Mouse (Mus musculus): ENCODE data around the gene Csf3.
"Not testable (repeated sequence)": the region's sequence is repeated elsewhere in the genome, so short reads cannot be mapped to it uniquely, and the experiment has no call there.

Csf3 gene

DNA sequence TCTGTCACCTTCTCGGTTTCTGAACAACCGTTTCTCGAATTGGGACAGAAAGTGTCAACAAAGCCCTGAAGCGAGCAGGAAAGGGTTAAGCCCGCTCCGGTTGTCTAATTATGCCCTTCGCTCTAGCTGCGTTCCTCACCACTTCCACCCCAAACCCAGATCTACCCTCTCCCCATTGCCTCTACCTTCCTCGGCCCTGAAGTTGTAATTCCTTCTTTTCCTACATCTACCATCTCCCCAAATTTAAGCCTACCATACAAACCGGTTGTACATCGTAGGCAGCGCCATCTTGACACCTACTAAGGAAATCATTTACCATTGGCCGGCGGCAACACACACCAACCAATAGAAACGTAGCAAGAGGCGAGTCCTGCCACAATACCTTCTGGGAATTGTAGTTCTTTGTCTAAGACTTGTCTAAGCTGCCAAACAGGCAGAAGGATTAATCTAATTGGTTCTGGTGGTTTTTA, 28.1 kb downstream of the Csf3 start, which contains the start of gene Med24:
Med24 (minus strand) TSS at position 317 of the 470 bp plus-strand sequence.
- DNase-seq (ENCODE audit: low read depth, low spot score), result peak; percentile 93

DNA sequence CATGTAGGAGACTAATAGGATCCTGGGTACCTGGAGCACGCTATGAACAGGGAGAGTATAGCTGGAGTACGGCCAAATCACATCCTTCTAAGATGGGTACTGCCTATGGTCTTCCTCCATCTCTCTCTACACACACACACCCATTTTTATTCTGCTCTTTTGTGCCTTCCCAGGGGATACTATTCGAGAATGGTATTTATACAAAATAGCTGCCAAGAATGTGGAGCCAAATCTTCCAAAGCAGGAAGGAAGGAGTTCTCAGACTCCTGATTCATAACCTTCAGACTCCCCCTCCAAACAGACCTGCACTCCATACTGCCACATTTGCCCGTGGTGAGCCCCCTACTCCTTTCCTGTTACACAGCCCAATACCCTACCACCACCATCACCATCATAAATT, 29.7 kb downstream of the Csf3 start:
- DNase-seq (ENCODE audit: low read depth, low spot score), result no peak

DNA sequence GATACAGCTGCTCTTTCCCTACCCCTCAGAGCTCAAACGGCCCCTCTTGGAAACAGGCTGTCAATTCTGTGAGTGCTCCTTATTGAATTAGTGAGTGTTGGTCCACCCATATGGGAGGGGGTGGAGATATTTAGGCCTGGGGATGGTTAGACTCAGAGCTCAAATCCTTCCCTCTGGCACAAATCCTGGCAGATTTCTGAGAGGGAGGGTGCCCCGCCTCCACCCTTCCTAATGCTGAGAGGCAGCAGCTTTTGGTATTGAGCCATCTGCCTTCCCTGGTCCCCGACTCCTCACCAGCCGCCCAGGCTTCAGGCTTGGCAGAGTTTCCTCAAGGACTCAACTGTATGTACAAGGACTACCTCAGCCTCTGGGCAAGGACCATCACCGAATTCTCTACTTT, 30.1 kb downstream of the Csf3 start:
- DNase-seq (ENCODE audit: low read depth, low spot score), result no peak

DNA sequence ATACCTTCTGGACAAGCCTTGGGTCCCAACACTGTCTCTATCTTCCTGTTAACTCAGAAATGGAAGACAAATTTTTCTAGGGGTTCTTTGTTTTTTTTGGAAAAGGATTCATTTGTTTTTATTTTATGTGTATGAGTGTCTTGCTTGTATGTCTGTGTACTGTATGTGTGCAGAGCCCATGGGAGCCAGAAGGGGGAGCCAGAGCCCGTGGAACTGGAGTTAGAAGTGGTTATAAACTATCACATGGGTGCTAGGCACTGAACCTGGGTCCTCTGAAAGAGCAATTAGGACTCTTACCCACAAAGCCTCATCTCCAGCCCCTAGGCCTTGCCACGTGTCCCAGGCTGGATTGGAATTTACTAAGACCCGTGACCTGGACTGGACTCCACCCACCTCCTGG, 33.0 kb downstream of the Csf3 start:
- DNase-seq (ENCODE audit: low read depth, low spot score), result peak; percentile 56

DNA sequence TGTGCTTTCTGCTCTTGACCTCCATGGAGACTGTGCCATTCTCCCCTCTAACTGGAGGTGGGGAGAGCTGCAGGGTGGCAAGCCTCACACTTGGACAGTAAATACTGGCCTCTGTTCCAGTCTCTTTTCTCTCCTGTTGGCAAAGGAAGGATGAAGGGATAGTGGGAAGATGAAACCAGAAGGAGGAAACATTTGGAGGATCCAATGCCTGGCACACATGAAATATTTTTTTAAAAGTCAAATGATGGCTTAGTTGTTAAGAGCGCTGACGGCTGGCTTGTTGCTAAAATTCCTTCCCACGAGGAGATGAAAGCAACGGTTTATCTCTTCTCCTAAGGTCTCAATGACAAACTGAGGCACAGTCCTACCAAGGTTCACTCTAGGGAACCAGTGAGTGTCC, 34.0 kb downstream of the Csf3 start:
- DNase-seq (ENCODE audit: low read depth, low spot score), result no peak

DNA sequence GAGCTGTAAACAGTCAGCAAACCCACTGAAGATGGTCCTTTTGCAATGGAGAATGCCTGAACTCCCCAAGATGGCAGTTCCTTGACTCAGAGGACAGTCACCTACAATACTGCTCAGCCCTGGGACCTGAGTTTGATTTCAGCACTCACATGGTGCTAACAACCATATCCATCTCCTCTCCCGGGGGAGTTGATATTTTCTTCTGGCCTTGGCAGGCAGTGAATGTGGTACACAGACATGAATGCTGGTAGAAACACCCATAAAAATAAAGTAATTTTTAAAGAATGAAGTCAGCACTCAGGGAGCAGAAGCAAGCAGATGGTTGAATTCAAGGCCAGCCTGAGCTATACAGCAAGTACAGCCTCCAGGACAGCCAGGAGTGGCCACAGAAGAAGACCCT, 35.1 kb downstream of the Csf3 start:
- no peak for DNase-seq (ENCODE audit: low read depth, low spot score)

DNA sequence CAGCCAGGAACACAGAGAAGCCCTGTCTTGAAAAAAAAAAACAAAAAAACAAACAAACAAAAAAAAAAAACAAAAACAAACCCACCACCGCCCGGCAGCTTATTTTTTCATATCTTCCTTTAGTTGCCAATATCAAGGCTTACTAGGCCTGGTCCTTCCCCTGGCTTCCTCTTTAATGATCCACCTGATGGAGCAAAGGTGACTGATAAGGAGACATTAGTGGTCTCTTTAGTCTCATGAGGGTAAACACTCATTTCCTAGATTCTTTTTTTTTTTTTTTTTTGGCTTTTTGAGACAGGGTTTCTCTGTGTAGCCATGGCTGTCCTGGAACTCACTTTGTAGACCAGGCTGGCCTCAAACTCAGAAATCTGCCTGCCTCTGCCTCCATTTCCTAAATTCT, 36.2 kb downstream of the Csf3 start:
- DNase-seq (ENCODE audit: low read depth, low spot score), result not testable (repeated sequence)

DNA sequence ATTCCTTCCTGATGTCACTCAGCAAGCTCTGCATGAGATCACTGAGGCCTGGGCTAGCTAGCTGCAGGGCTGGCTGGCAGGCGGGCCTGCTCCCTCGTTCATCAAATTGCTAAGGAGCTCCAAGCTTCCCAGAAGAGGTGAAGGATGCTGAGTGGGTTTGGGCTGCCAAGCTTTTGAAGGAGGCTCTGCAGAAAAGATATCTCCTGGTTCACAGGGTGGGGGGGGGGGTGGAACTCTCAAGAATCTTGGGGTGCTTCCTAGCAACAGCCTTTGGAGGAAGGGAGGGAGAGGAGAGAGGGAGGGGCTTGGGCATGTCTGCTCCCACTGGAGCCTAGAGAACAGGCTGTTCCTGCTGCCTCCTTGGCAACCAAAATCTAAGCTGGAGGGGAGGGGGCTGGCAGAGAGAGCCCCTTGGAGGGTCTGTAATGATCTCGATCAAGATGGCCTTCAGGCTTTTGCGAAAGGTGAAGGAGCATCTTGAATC, 37.4 kb downstream of the Csf3 start:
- no peak for DNase-seq (ENCODE audit: low read depth, low spot score)

DNA sequence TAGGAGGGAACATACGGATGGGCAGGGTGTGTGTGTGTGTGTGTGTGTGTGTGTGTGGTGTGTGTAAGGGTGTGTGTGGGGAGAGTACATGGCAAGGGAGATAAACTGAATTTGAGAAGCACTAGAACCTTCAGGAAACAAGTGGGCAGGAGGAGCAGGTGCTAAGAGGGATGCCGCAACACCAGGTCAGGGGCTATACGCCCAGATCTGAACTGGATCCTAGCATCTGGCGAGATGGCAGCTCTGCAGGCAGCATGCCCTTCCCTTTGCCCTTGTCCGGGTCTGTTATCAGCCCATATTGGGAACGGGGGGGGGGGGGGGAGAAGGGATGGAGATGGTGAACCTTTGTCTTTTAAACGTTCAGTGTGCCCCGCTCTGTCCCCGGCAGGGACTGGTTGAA, 37.9 kb downstream of the Csf3 start:
- DNase-seq (ENCODE audit: low read depth, low spot score), result peak; percentile 41

DNA sequence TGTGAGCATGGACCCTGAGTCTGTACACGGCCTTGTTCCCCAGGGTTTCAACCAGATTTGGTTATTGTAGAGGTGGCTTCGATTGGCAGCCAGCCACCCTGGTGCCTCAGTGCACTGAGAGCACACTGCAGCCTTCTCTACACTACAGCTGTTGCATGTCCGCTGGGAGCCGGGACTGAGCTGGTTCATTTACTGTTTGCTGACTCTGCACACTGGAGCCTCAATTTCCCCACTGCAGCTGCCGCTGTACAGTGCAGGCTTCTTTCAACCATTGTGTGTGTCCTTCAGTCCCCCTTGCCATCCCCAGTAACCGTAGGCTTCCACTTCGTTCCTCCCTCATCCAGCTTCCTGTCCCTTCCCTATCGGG, 38.9 kb downstream of the Csf3 start:
- DNase-seq (ENCODE audit: low read depth, low spot score), result no peak

DNA sequence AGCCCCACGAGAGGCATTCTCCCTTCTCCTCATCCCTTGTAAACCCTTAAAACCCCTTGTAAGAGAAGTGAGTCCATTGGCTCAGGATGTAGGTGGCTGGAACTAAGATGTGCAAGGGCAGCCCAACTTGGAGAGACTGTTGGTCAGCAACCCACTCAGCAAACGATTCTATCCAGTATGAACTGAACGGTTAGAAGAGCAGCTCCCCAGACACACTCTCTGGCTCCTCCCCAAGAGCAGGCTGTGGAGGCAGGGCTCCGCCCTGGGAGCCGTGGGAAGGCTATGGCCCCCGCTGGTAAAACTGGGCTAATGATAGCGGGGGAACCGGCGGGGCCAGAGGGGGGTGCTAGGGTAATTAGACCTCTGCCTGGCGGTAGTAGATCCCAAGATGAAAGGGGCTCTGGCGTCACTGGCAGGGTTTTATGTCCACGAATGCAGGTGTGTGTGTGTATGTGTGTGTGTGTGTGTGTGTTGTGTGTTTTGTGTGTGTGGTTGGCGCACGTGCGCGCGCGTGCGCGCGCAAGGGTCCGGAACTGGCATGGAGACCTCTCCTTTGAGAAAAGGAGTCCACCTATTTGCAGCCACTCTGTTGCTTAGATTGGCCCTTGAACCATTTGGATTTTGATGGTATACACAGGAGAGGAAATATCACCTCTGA, 39.5 kb downstream of the Csf3 start, which contains the start of gene Thra:
Thra (plus strand) TSS at position 246 of the 658 bp plus-strand sequence.
- DNase-seq (ENCODE audit: low read depth, low spot score), result peak; percentile 67

DNA sequence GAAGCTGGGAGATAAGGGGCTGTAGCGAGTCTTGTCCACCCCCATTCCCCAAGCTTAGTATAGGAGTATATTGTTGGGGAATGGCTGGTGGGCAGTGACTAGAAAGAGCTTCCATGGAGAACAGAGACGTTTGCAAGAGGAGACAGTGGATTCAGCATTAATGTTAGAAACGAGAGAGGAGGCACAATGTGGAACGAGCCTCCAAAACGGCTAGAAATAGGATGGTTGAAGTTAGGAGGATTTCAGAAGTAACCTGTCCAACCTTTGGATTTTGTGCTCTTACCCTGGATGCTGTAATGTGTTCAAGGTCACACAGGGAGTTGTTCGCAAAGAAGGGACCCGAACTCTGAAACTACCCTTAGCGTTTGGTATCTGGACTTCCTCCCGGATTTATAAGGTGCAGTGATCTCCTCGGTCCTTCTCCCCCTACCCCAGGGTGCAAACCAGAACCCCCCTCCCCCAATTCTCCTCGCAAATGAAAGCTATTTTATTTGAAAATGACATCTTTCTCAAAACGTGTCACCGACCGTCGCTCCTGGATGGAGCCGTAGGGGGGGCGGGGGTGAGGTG, 40.1 kb downstream of the Csf3 start:
- DNase-seq (ENCODE audit: low read depth, low spot score), result no peak

DNA sequence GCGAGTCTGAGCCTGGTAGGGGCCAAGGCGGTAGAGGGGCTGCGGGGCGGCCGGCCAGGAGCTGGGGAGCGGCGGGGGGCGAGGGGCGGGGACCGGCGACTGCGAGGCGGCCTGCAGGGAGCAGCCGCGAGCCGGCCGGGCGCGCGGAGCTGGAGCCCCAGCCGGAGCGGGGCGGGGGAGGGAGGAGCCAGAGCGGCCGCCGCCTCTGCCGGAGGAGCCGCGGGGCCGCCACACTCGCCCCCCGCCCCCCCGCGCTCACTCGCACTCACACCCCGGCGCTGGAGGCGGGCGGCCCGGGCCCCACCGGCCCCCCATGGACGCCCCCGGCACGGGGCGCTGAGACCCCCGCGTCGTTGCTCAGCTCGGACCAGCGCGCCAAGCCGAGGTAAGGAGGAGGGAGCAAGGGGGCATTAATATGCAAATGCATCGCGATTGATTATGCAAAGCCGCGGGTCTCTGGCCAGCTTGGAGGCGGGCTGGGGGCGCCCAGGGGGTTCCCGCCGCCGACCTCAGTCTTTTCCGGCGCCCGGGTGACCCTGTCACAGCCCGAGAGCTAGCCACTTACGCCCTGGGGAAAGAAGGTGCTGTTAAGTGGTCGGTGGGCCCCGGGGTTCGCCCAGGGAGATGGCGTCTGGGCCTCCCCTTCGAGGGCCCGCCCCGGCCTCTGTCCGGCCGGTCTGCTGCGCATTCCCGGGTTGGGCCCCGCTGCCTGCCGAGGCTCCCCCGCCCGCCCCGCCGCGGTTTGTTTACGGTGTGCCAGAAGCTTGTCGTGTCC, 40.7 kb downstream of the Csf3 start:
- DNase-seq (ENCODE audit: low read depth, low spot score), result peak; percentile 77

DNA sequence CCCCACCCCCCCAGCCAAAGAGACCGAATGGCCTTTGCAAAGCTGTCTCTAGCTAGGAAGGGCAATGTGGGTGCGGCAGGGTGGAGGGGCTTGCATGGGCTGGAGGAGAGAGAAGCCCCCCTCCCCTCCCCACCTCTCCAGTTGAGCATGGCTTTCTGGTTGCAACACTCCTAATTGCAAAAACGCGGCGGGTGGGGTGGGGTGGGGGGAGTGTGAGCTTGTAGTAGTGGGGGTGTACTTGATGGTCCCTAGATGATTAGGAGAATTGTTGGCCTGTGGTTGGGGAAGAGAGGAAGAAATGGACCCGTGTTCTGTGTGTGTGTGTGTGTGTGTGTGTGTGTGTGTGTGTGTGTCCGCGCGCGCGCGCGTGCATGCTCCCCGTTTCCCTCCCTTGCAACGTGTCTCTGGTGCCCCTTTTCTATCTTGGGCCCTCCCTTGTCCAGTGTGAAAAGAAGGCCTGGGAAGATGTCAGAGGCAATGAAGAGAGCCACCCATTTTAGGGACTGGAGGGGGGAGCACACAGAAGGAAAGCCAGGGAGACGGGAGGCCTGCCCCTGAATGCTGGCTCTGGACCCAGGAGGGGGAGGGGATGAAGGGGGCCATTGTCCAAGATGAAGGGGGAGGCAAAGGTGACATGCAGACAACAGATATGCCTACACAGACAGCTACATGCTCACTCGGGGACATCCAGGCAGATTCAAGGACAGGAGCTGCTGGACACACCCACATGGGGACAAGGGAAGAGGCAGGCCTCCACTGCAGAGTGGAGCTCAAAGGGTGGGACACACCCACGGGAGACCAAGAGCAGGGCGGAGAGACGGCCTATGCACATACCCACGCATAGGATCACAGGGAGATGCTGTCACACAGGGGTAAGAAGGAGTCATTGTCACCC, 41.6 kb downstream of the Csf3 start:
- no peak for DNase-seq (ENCODE audit: low read depth, low spot score)

DNA sequence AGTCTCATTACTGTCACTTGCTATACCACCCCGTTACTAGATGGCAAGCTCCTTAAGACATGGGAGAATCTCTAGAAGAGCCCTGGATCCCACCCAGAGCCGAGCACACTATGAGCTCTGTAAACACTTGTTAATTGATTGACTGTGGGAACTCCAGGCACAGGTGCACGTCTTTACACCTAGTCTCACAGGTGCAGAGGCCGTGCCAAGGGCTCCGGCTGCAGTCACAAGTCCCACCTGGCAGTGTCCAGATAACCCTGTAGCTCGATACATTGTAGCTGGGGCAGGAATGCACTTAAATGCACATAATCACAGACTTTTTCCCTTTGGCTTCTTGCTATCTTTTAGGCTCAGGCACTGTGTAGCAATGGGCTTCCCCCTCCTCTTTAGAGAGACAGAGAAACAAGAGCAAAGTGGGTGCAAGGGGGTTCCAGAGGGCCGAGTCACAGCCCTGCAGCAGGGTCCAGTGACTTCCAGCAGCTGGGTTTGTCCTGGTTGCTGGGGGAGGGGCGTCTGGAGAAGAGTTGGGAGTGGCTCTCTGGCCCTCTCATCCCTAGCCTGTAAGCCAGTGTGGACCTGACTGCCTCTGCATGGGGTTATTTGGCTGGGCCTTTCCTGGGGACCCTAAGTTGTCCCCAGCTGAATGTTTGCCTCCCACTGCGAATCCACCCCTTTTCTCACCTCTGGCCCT, 42.7 kb downstream of the Csf3 start:
- DNase-seq (ENCODE audit: low read depth, low spot score), result no peak

DNA sequence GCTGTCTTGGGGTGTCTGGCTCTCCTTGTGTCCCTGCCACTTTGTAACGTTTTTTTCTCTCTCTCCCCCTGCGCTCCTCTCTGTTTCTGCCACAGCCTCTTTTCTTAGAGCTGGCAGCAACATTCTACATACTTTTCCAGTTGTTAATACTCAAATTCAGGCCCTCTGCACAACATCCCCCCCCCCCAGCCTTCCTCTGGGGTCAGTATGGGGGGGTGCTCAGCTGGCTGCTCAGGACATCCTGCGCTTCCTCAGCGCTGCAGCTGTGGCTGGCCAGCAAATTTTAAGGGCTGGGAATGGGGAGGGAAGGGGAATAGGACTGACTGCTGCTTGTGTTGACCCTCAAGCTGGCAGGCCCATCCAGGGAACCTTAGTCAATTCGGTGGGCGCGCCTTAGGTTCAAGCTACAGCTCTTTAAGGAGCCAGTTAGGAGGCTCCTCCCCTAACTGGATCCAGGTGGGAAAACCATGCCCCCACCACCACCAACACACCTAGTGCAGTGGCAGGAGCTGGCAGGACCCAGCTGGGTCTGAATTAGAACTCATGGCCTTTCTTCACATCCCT, 43.5 kb downstream of the Csf3 start:
- DNase-seq (ENCODE audit: low read depth, low spot score), result no peak

DNA sequence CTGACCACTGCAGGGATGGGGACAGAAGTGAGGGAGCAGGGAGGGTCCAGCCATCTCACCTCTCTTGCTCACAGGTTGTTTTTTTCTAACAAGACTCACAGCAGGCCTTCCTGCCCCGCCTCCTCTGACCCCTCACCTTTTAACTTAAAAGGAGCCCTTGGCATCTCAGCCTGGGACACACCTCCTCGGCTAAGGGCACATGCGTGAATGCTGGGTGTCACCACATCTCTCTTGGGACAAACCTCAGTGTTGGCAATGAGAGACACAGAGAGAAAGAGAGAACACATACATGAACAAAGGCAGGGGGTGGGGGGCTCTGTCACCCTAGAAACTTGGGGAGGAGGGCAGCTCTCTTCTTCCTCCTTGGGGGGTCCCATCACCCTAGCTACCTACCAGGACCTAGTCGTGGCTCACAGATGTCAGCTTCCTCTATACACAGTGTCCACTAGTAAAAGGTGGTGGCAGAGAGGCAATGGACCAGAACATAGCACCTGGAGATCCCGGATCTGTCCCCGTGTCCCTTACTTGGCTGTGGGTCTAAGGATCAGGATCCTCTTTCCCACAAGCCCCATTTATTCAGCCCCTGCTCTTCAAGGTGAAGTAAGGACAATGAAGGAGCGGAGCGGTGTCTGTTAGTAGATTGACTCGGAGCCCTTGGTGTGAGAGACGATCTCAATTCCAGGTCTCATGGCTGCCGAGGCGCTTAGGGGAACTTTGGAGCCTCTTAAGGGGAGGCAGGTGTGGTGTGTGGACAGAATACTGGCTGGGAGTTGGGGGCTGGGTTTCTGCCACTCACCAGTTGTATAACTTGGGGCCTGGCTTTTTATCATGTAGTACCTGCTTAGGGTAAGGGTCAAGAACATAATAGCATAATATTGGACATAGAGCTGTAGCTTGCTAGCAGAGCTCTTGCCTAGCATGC, 45.1 kb downstream of the Csf3 start:
- DNase-seq (ENCODE audit: low read depth, low spot score), result no peak

DNA sequence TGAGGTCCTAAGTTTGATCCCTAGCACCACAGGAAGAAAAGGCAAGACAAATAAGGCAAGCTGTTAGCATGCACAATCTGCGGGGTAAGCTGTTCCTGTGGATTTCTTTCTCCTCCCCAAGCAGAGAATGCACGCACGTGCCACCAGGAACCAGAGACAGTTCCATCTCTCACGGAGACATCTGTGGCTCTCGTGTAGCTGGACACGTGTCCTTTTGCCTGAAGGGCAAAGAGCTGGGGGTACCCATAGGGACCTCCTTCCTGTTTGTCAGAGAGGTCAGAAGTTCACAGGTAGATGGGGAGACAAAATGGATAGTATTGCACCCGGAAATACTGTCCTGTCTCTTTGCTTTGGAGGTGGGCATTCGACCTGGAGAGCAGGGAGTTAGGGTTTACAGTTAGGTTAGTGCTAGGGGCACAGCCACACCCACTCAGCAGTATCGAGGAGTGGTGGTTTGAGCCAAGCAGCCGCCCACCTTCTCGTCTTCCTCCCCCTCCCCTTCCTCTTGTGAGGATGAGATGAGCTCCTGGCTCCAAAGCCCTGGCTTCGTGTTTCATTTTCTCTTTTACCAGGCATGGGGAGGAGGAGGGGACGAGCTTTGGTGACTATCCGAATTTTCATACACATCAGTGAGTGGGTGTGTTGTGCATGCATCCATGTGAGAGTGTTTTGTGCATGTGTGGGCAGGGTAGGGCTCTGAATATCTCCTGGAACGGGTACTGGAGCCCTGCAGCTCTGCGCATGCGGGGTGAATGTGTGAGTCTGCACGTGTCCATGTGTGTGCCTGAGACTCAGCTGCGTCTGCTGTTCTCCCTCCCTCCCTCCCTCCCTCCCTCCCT, 46.0 kb downstream of the Csf3 start:
- peak; percentile 53 for DNase-seq (ENCODE audit: low read depth, low spot score)

Data from ZHBTc4 (cell line).